Mouse (Mus musculus) adrenal gland, adult (tissue): ENCODE data around the gene Trim16.

ENCODE experiments used
- DNase-seq, 2 experiments: peaks; one replicate each; pipeline ENCODE4 v3.0.0; 2022 to 2023; ENCODE audit warnings: low spot score in 1 of 2; ENCODE audit not compliant: inconsistent age in 2 of 2

Gene Trim16

GRCm38 (mm10) chr11:62890796-62891195, 70.8 kb downstream of the Trim16 start:
- peak in 1 of 2 experiments; percentile 63 for DNase-seq

- no peak for DNase-seq
Measured at GRCm38 (mm10) chr11:62891763-62892162, 71.7 kb downstream of the Trim16 start.
